Mouse (Mus musculus) erythroblast, embryonic 14.5 days (primary cell): Measurements from ENCODE around the gene Clip3.

Experiments used
- GATA1 ChIP-seq: IDR thresholded peaks from 2 replicates; pipeline ENCODE4 v1.6.1; 2012; ENCODE audit warnings: low read length, inconsistent platforms, mixed read lengths
- TAL1 ChIP-seq: IDR thresholded peaks from 3 replicates; pipeline ENCODE4 v1.6.1; 2012; ENCODE audit warnings: low read length, inconsistent platforms, mixed read lengths

DNA sequence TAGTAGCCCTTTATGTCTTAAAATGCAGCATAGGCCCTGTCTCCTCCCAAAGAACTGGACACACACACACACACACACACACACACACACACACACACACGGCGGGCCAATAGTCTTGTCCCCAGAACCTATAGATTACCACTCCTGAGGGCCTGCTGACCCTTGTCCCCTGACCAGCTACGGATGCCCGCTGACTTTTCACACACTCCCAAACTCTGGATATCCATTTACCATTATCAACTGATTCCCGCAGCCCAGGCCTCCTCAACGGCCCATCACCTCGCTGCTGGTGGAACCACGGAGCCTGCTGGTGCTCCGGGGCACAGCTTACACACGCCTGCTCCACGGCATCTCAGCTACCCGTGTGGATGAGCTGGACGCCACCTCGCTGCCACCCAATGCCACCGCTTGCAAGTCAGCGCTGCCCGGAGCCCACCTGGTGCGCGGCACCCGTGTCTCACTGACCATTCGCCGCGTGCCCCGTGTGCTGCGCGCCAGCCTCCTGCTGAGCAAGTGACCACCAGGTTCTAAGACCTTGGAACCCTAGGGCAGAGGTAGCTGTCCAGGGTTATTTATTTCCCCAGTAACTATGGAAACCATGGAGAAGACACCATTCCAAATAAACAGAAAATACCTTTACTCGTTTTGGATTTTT is 22.3 kb downstream of the Clip3 start:
- TF ChIP-seq TAL1 (no peak), GATA1 (no peak)
